Mouse (Mus musculus): Measurements from ENCODE around the gene St7. TPM values are rescaled to one million over a fixed set of nuclear protein-coding genes. Genes with fewer than 3 reads are reported as not detected.

Gene St7
- total RNA-seq, 2 experiments from 2014 or later: 48.6 to 75.0 TPM

- no peak for ATAC-seq (replicated peaks; ENCODE audit: low FRiP score, poor library complexity, severe bottlenecking)
These were observed 286.6 kb downstream of the St7 start for GRCm38 (mm10) chr6:17979361-17979760.

- ATAC-seq (replicated peaks; ENCODE audit: low FRiP score, poor library complexity, severe bottlenecking): no peak
These were observed 297.7 kb downstream of the St7 start for GRCm38 (mm10) chr6:17990173-17991028.

GRCm38 (mm10) chr6:17991625-17992024 is 298.9 kb downstream of the St7 start:
- no peak for ATAC-seq (replicated peaks; ENCODE audit: low FRiP score, poor library complexity, severe bottlenecking)

Other genes starting within 250 kb of the St7 start
- gene Met, start 229.1 kb upstream of the St7 start, total RNA-seq (2015; ENCODE audit: low replicate concordance): 1.8 and 3.4 TPM in 2 replicates
- gene Met, start 229.1 kb upstream of the St7 start, total RNA-seq (2017; ENCODE audit: low replicate concordance): 0.51 and 0.83 TPM in 2 replicates
- gene Capza2, start 56.7 kb upstream of the St7 start, total RNA-seq (2015; ENCODE audit: low replicate concordance): 76.3 and 103 TPM in 2 replicates
- 72.8 and 80.6 TPM in 2 replicates for gene Capza2, start 56.7 kb upstream of the St7 start, total RNA-seq (2017; ENCODE audit: low replicate concordance)

Measured in erythroid progenitor cell, adult 5-6 weeks (primary cell).